Mouse (Mus musculus): Measurements from ENCODE around the gene Wasf1.

Wasf1 gene

DNA sequence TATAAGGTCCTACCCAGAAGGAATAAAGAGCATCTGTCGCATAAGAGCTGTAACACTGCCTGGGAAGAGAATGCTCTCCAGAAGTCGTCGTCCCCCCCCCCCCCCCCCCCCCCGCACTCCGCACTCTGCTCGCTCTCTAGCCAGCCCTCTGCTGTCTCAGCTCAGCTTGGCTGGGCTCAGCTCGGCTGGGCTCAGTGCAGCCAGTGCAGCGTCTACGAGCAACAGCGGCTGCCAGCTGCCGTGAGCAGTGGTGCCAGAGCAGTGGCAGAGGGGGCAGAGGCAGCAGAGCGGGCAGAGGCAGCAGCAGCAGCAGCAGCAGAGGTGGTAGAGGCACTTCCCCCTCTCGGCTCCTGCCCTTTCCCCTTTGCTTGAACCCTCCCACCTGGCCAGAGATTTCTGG, 102.1 kb downstream of the Wasf1 start:
- no peak for DNase-seq
